Mouse (Mus musculus): Measurements from ENCODE around the gene Slc35a2. TPM values are rescaled to one million over a fixed set of nuclear protein-coding genes. Genes with fewer than 3 reads are reported as not detected.

The Slc35a2 gene
- 44.5 and 45.0 TPM in 2 replicates for polyA plus RNA-seq (2015; fragmentation: Nextera tagmentation; extraction: Ambion mirVana)

GRCm38 (mm10) chrX:7883841-7884567 lies at the start of gene Slc35a2:
Gene Slc35a2 (plus strand): TSS chrX:7884028.
- peak within 1 kb of the TSS; percentile 63 for H3K4me3 ChIP-seq
- H3K27me3 ChIP-seq: no peaks in the 10 kb centered on the region
- peak within 1 kb of the TSS; percentile 86 for H3K27ac ChIP-seq (replicated peaks)
- ATAC-seq (replicated peaks): peak; percentile 83
- peak within 1 kb of the TSS; percentile 48 for H3K9ac ChIP-seq (replicated peaks)
- no peaks in the 10 kb centered on the region for H3K9me3 ChIP-seq
- 16% methylated on average over 49 of the region's 49 CpGs for WGBS
- H3K36me3 ChIP-seq: no peaks in the 10 kb centered on the region
- H3K4me1 ChIP-seq: peaks cover 18% of the 10 kb centered on the region
- H3K4me2 ChIP-seq (replicated peaks): peak within 1 kb of the TSS; percentile 50

GRCm38 (mm10) chrX:7837146-7837545 lies 46.7 kb upstream of the Slc35a2 start:
- ATAC-seq (replicated peaks): no peak
- no peaks in the 10 kb centered on the region for H3K4me1 ChIP-seq
- no peaks in the 10 kb centered on the region for H3K9me3 ChIP-seq
- WGBS: 95% methylated on average over 1 of the region's 1 CpGs
- no peaks in the 10 kb centered on the region for H3K36me3 ChIP-seq
- no peak overlapping the region for H3K27ac ChIP-seq (replicated peaks)
- no peak overlapping the region for H3K4me3 ChIP-seq
- H3K27me3 ChIP-seq: no peaks in the 10 kb centered on the region
- no peak overlapping the region for H3K9ac ChIP-seq (replicated peaks)
- no peak overlapping the region for H3K4me2 ChIP-seq (replicated peaks)

GRCm38 (mm10) chrX:7840842-7841162 lies 43.0 kb upstream of the Slc35a2 start:
- no peaks in the 10 kb centered on the region for H3K9me3 ChIP-seq

GRCm38 (mm10) chrX:7841163-7842162 lies 42.4 kb upstream of the Slc35a2 start, which contains the start of gene Otud5:
Gene Otud5 (plus strand): TSS chrX:7841364.
- Histone ChIP-seq H3K36me3 (no peaks in the 10 kb centered on the region), H3K27ac (replicated peaks) (peak within 1 kb of the TSS; percentile 94), H3K9ac (replicated peaks) (peak within 1 kb of the TSS; percentile 81), H3K9me3 (no peaks in the 10 kb centered on the region), H3K4me1 (peaks cover 32% of the 10 kb centered on the region), H3K4me2 (replicated peaks) (peak within 1 kb of the TSS; percentile 64), H3K27me3 (no peaks in the 10 kb centered on the region), H3K4me3 (peak within 1 kb of the TSS; percentile 80)
- peak; percentile 98 for ATAC-seq (replicated peaks)
- WGBS: 19% methylated on average over 74 of the region's 74 CpGs

More at GRCm38 (mm10) chrX:7840842-7841162, 43.0 kb upstream of the Slc35a2 start:
- 23% methylated on average over 7 of the region's 7 CpGs for WGBS
- H3K27me3 ChIP-seq: no peaks in the 10 kb centered on the region
- no peak for ATAC-seq (replicated peaks)
- peak overlapping the region; percentile 40 for H3K4me2 ChIP-seq (replicated peaks)
- no peak overlapping the region for H3K9ac ChIP-seq (replicated peaks)
- H3K36me3 ChIP-seq: no peaks in the 10 kb centered on the region
- H3K4me1 ChIP-seq: peaks cover 30% of the 10 kb centered on the region
- peak overlapping the region; percentile 80 for H3K4me3 ChIP-seq
- H3K27ac ChIP-seq (replicated peaks): peak overlapping the region; percentile 94

GRCm38 (mm10) chrX:7842318-7842717 lies 41.5 kb upstream of the Slc35a2 start:
- H3K9ac ChIP-seq (replicated peaks): peak overlapping the region; percentile 81
- 20% methylated on average over 42 of the region's 42 CpGs for WGBS
- peak overlapping the region; percentile 94 for H3K27ac ChIP-seq (replicated peaks)
- H3K4me1 ChIP-seq: peaks cover 32% of the 10 kb centered on the region
- H3K36me3 ChIP-seq: no peaks in the 10 kb centered on the region
- no peaks in the 10 kb centered on the region for H3K9me3 ChIP-seq
- no peaks in the 10 kb centered on the region for H3K27me3 ChIP-seq
- peak overlapping the region; percentile 80 for H3K4me3 ChIP-seq
- H3K4me2 ChIP-seq (replicated peaks): peak overlapping the region; percentile 64
- no peak for ATAC-seq (replicated peaks)

GRCm38 (mm10) chrX:7847845-7848244 lies 36.0 kb upstream of the Slc35a2 start:
- H3K9ac ChIP-seq (replicated peaks): no peak overlapping the region
- ATAC-seq (replicated peaks): no peak
- H3K4me1 ChIP-seq: peaks cover 28% of the 10 kb centered on the region
- WGBS: 50% methylated on average over 2 of the region's 2 CpGs
- no peaks in the 10 kb centered on the region for H3K9me3 ChIP-seq
- H3K27me3 ChIP-seq: no peaks in the 10 kb centered on the region
- peaks cover 3% of the 10 kb centered on the region; the same call in 1 of the 2 replicates for H3K36me3 ChIP-seq
- H3K27ac ChIP-seq (replicated peaks): no peak overlapping the region
- no peak overlapping the region for H3K4me3 ChIP-seq
- no peak overlapping the region for H3K4me2 ChIP-seq (replicated peaks)

GRCm38 (mm10) chrX:7854578-7854977 lies 29.2 kb upstream of the Slc35a2 start:
- WGBS: 41% methylated on average over 2 of the region's 2 CpGs
- no peak for ATAC-seq (replicated peaks)

GRCm38 (mm10) chrX:7859191-7859753 lies 24.6 kb upstream of the Slc35a2 start:
- Histone ChIP-seq H3K9me3 (no peaks in the 10 kb centered on the region), H3K9ac (replicated peaks) (no peak overlapping the region)
- WGBS: 91% methylated on average over 2 of the region's 3 CpGs

More at GRCm38 (mm10) chrX:7854578-7854977, 29.2 kb upstream of the Slc35a2 start:
- H3K27ac ChIP-seq (replicated peaks): no peak overlapping the region
- H3K4me3 ChIP-seq: no peak overlapping the region
- H3K9me3 ChIP-seq: no peaks in the 10 kb centered on the region
- no peaks in the 10 kb centered on the region for H3K4me1 ChIP-seq
- H3K27me3 ChIP-seq: no peaks in the 10 kb centered on the region
- peaks cover 3% of the 10 kb centered on the region for H3K36me3 ChIP-seq
- no peak overlapping the region for H3K4me2 ChIP-seq (replicated peaks)
- H3K9ac ChIP-seq (replicated peaks): no peak overlapping the region

GRCm38 (mm10) chrX:7863181-7863580 lies 20.6 kb upstream of the Slc35a2 start:
- no peaks in the 10 kb centered on the region for H3K9me3 ChIP-seq
- 100% methylated on average over 1 of the region's 1 CpGs for WGBS
- no peak overlapping the region for H3K27ac ChIP-seq (replicated peaks)
- H3K4me1 ChIP-seq: no peaks in the 10 kb centered on the region
- H3K4me2 ChIP-seq (replicated peaks): no peak overlapping the region
- no peak for ATAC-seq (replicated peaks)
- no peaks in the 10 kb centered on the region for H3K27me3 ChIP-seq
- no peak overlapping the region for H3K9ac ChIP-seq (replicated peaks)
- peaks cover 4% of the 10 kb centered on the region; the same call in 1 of the 2 replicates for H3K36me3 ChIP-seq
- H3K4me3 ChIP-seq: no peak overlapping the region

More at GRCm38 (mm10) chrX:7859191-7859753, 24.6 kb upstream of the Slc35a2 start:
- H3K4me2 ChIP-seq (replicated peaks): no peak overlapping the region
- H3K4me3 ChIP-seq: no peak overlapping the region
- H3K27me3 ChIP-seq: no peaks in the 10 kb centered on the region
- H3K36me3 ChIP-seq: peaks cover 4% of the 10 kb centered on the region; the same call in 1 of the 2 replicates
- no peak for ATAC-seq (replicated peaks)
- H3K27ac ChIP-seq (replicated peaks): no peak overlapping the region
- no peaks in the 10 kb centered on the region for H3K4me1 ChIP-seq

- no peak overlapping the region for H3K9ac ChIP-seq (replicated peaks)
- H3K27ac ChIP-seq (replicated peaks): no peak overlapping the region
- WGBS: 81% methylated on average over 3 of the region's 3 CpGs
- H3K9me3 ChIP-seq: no peaks in the 10 kb centered on the region
- peaks cover 2% of the 10 kb centered on the region; the same call in 1 of the 2 replicates for H3K36me3 ChIP-seq
- ATAC-seq (replicated peaks): no peak
- no peak overlapping the region for H3K4me3 ChIP-seq
- no peaks in the 10 kb centered on the region for H3K27me3 ChIP-seq
- H3K4me2 ChIP-seq (replicated peaks): no peak overlapping the region
- H3K4me1 ChIP-seq: no peaks in the 10 kb centered on the region
These were observed 19.3 kb upstream of the Slc35a2 start for GRCm38 (mm10) chrX:7864551-7864950.

- no peak for ATAC-seq (replicated peaks)
These were observed 18.5 kb upstream of the Slc35a2 start for GRCm38 (mm10) chrX:7865343-7865742.

More at GRCm38 (mm10) chrX:7865343-7865742, 18.5 kb upstream of the Slc35a2 start:
- WGBS: 72% methylated on average over 2 of the region's 2 CpGs
- Histone ChIP-seq H3K4me1 (no peaks in the 10 kb centered on the region), H3K9ac (replicated peaks) (no peak overlapping the region), H3K4me3 (no peak overlapping the region), H3K27ac (replicated peaks) (no peak overlapping the region), H3K36me3 (no peaks in the 10 kb centered on the region), H3K9me3 (no peaks in the 10 kb centered on the region), H3K4me2 (replicated peaks) (no peak overlapping the region), H3K27me3 (no peaks in the 10 kb centered on the region)

Measured in forebrain, embryonic 15.5 days (tissue).